Mouse (Mus musculus): ENCODE measurements around the gene Phf13. TPM values are rescaled to one million over a fixed set of nuclear protein-coding genes. Genes with fewer than 3 reads are reported as not detected.

Phf13 gene
- 40.0 and 48.1 TPM in 2 replicates for polyA plus RNA-seq (2012; rRNA removed)

GRCm38 (mm10) chr4:151996173-151996950 is at the start of gene Phf13:
TSS of gene Phf13 (minus strand) at chr4:151996258.

GRCm38 (mm10) chr4:152038985-152039830 is 43.1 kb upstream of the Phf13 start, which contains the start of gene Nol9:
TSS of gene Nol9 (plus strand) at chr4:152039321.

DNA sequence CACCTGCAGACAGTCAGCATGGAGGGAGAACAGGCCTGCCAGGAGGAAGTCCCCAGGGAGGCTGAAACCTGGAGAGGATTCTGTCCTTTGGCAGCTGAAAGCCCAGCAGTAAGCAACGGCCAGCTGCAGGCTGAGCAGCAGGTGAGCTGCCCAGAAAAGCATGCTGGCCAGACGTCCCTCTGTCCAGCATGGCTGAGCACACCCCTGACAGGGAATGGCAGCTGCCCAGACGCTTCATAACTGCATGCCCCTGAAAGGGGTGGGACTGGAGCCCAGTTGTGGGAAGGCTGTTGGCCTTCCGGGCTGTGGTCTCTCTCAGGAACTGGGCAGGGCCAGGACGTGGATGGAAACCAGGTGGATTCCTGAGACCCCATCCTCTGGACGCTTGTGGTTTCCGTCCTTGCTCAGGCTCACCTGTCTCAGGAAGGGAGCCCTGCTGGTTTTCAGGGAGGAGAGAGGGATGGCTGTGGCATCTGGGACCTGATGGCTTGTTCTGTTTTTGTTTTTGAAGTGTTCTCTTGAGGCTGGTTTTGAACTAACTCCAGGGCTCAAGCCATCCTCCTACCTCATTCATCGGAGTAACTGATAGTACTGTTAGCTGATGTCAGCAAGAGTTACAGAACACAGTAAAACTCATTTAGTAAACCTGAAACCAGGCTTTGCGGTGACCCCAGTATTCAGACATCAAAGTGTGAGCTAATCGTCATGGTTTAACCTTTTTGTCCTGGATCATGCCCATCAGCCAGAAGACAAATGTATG is 42.3 kb upstream of the Phf13 start, which contains the start of gene Tas1r1:
Tas1r1 (minus strand) TSS at position 344 of the 760 bp plus-strand sequence.

DNA sequence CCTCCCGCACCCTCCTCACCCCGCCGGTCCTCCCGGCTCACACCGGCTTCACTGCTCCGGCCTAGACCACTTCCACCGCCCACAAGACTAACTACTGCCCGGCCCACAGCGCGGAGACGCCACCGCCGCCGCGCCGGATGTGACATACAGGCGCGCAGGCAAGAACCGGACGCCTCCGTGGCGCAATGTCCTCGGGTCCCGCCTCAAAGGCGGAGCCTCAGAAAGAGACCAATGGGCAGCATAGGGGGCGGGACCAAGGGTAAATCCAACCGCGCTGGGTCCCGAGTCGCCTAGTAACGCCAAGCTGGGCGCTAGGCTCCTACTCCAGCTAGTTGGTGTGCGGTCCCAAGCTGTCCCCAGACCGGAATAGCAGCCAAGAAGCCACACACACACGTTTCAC is 31.5 kb upstream of the Phf13 start, which contains the start of gene Zbtb48:
Zbtb48 (minus strand) TSS at position 148 of the 400 bp plus-strand sequence.

GRCm38 (mm10) chr4:152008622-152009075 is 12.6 kb upstream of the Phf13 start, which contains the start of gene Klhl21:
TSS of gene Klhl21 (plus strand) at chr4:152008803.

DNA sequence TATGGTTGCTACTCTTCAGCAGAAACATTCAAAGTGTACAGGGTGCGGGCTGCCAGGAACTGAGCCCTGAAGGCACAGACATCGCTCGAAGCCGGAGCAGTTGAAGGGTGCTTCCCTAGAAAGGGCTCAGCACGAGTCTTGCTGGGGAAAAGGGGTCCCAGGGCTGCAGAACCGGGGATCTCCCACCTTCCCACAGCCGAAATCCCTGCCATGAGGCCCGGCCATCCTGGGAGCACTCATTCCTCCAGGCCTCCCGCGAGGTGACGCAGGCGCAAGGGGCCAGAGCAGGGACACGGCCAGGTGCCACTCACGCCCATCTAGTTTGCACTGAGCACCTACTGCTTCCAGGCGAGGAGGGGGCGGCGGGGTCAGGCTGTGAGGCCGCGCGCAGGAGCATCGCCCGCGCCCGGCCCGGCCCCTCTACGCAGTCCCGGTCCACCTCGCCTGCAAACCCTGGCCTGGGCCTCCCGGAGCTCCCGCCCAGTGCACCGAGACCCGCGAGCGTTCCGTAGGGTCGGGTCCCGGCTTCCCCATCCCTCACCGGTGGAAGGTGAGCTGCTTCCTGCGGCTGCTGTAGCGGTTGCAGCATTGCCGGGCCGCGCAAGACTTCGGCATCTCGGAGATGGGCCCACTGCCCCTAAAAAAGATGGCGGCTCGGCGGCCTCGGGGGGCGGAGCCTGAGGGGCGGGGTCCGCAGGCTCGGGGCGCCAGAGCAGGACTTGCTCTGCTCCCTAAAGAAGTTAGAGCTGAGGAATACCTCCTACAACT is 7.5 kb downstream of the Phf13 start, which contains the start of gene Thap3:
Thap3 (minus strand) TSS at position 656 of the 768 bp plus-strand sequence.

Other genes starting within 250 kb of the Phf13 start
- gene Camta1, start 134.4 kb downstream of the Phf13 start, polyA plus RNA-seq (2012; rRNA removed), result 16.4 and 16.6 TPM in 2 replicates
- gene Dnajc11, start 62.6 kb downstream of the Phf13 start, polyA plus RNA-seq (2012; rRNA removed), result 64.8 and 96.3 TPM in 2 replicates
- 78.1 and 91.7 TPM in 2 replicates for gene Thap3, start 7.3 kb downstream of the Phf13 start, polyA plus RNA-seq (2012; rRNA removed)
- 71.2 and 100 TPM in 2 replicates for gene Klhl21, start 12.5 kb upstream of the Phf13 start, polyA plus RNA-seq (2012; rRNA removed)
- 24.0 and 25.3 TPM in 2 replicates for gene Zbtb48, start 31.4 kb upstream of the Phf13 start, polyA plus RNA-seq (2012; rRNA removed)
- gene Tas1r1, start 42.3 kb upstream of the Phf13 start, polyA plus RNA-seq (2012; rRNA removed), result 0.16 and 0.23 TPM in 2 replicates
- 37.3 and 39.3 TPM in 2 replicates for gene Nol9, start 43.1 kb upstream of the Phf13 start, polyA plus RNA-seq (2012; rRNA removed)
- gene Plekhg5, start 76.2 kb upstream of the Phf13 start, polyA plus RNA-seq (2012; rRNA removed), result 44.2 and 51.8 TPM in 2 replicates
- 8.9 and 11.5 TPM in 2 replicates for gene Tnfrsf25, start 119.7 kb upstream of the Phf13 start, polyA plus RNA-seq (2012; rRNA removed)
- gene Espn, start 156.1 kb upstream of the Phf13 start, polyA plus RNA-seq (2012; rRNA removed), result 85.4 and 131 TPM in 2 replicates
- gene Hes2, start 162.6 kb upstream of the Phf13 start, polyA plus RNA-seq (2012; rRNA removed), result 0.15 and 0.16 TPM in 2 replicates
- gene Acot7, start 181.9 kb upstream of the Phf13 start, polyA plus RNA-seq (2012; rRNA removed), result 59.7 and 67.2 TPM in 2 replicates

Measured in ovary, adult 2 months (tissue).